Mouse (Mus musculus) ES-Bruce4 (cell line): ENCODE measurements around the gene Fstl4.

ENCODE experiments used
- CTCF ChIP-seq: IDR thresholded peaks from one replicate; pipeline ENCODE4 v1.8.1; 2011; ENCODE audit warnings: low read depth, low read length
- POLR2A ChIP-seq: IDR thresholded peaks from one replicate; pipeline ENCODE4 v1.8.1; 2011; ENCODE audit warnings: low read length; ENCODE audit not compliant: insufficient read depth

DNA sequence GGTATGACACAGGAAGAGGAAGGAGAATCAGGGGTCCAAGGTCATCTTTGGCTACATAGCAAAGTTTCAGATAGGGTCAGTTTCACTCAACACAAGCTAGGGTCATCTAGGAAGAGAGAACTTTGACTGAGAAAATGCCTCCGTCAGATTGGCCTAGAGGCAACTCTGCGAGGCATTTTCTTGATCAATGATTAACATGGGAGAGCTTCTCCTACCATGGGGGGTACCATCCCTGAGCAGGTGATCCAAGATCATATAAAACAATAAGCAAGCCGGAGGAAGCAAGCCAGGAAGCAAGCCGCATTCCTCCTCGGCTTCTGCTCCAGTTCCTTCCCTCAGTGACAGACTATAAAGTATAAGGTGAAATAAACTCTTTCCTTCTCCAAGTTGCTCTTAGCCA, 337.3 kb downstream of the Fstl4 start:
- no peak for TF ChIP-seq CTCF
- no peak for TF ChIP-seq POLR2A
